Comparison of ENCODE assay signal across 15 mouse cellular contexts in genomic region chr11:84676377-84677078, GRCm38 (mm10).
DNase-seq lines count a peak whose midpoint lies in the region; ATAC-seq lines count a peak whose summit lies in the region.
"Had no signal": no experiment of that assay in that cellular context is flagged by ENCODE, and none has a peak within 500 bp of the region (broad histone marks: within the 10 kb centered on the region; RNA-seq: fewer than 3 reads in every experiment).

No protein-coding gene starts in this region.

- no peak overlapping the region for H3K9ac ChIP-seq in lung, embryonic 15.5 days
- no peak overlapping the region for H3K9ac ChIP-seq in forebrain, embryonic 14.5 days (ENCODE audit: low read length)
- no peak overlapping the region for H3K9ac ChIP-seq in midbrain, embryonic 13.5 days (replicated peaks)
- H3K9ac ChIP-seq: liver, embryonic 15.5 days had no signal

- H3K4me2 ChIP-seq in lung, embryonic 15.5 days, result no peak overlapping the region
- no peak overlapping the region for H3K4me2 ChIP-seq in forebrain, embryonic 14.5 days (ENCODE audit: low read length)
- H3K4me2 ChIP-seq in midbrain, embryonic 13.5 days (replicated peaks), result no peak overlapping the region
- H3K4me2 ChIP-seq: liver, embryonic 15.5 days had no signal

- H3K9me3 ChIP-seq in lung, embryonic 15.5 days, result no peaks in the 10 kb centered on the region
- no peaks in the 10 kb centered on the region for H3K9me3 ChIP-seq in forebrain, embryonic 14.5 days (replicated peaks; ENCODE audit: control insufficient read depth, low read length)
- no peaks in the 10 kb centered on the region for H3K9me3 ChIP-seq in midbrain, embryonic 13.5 days
- H3K9me3 ChIP-seq in limb, embryonic 10.5 days (replicated peaks), result no peaks in the 10 kb centered on the region
- H3K9me3 ChIP-seq: liver, embryonic 15.5 days had no signal

- H3K36me3 ChIP-seq in lung, embryonic 15.5 days, result no peaks in the 10 kb centered on the region
- H3K36me3 ChIP-seq in forebrain, embryonic 14.5 days (ENCODE audit: control insufficient read depth, insufficient read depth, low read length), result no peaks in the 10 kb centered on the region
- H3K36me3 ChIP-seq in midbrain, embryonic 13.5 days, result no peaks in the 10 kb centered on the region
- no peaks in the 10 kb centered on the region for H3K36me3 ChIP-seq in limb, embryonic 10.5 days
- H3K36me3 ChIP-seq: liver, embryonic 15.5 days had no signal

- H3K27ac ChIP-seq in lung, embryonic 15.5 days, result no peak overlapping the region
- no peak overlapping the region for H3K27ac ChIP-seq in forebrain, embryonic 14.5 days (ENCODE audit: low read depth, low read length)
- H3K27ac ChIP-seq in midbrain, embryonic 13.5 days, result peak overlapping the region; percentile 51
- H3K27ac ChIP-seq in limb, embryonic 10.5 days, result no peak overlapping the region
- H3K27ac ChIP-seq: gastrocnemius, adult 2 months; liver, embryonic 15.5 days had no signal

- 50% methylated on average over 18 of the region's 18 CpGs for WGBS in lung, embryonic 15.5 days
- 4% methylated on average over 18 of the region's 18 CpGs for WGBS in forebrain, embryonic 14.5 days
- 6% methylated on average over 18 of the region's 18 CpGs for WGBS in midbrain, embryonic 13.5 days
- WGBS in limb, embryonic 10.5 days, result 30% methylated on average over 18 of the region's 18 CpGs

- no peaks in the 10 kb centered on the region for H3K27me3 ChIP-seq in lung, embryonic 15.5 days
- H3K27me3 ChIP-seq in forebrain, embryonic 14.5 days (replicated peaks; ENCODE audit: control insufficient read depth, insufficient read depth, low read length), result peaks cover 4% of the 10 kb centered on the region; the same call in 1 of the 2 replicates
- H3K27me3 ChIP-seq in midbrain, embryonic 13.5 days, result peaks cover 73% of the 10 kb centered on the region
- peaks cover 57% of the 10 kb centered on the region for H3K27me3 ChIP-seq in limb, embryonic 10.5 days (ENCODE audit: low read depth, poor library complexity, severe bottlenecking)

- no peak for DNase-seq in lung, postnatal 36 days
- no peak for DNase-seq in forebrain, embryonic 14.5 days (ENCODE audit: low spot score)
- DNase-seq in cerebellum, postnatal 14 days, result no peak
- no peak for DNase-seq in right cerebral cortex, adult 2 months (ENCODE audit: low spot score in 2 of 2)
- DNase-seq in limb, embryonic 10.5 days (ENCODE audit: low spot score), result no peak
- DNase-seq: adrenal gland, postnatal 36 days; gastrocnemius, adult 2 months; heart, adult 18-20 months; kidney, postnatal 14 days had no signal

- no peak overlapping the region for H3K4me3 ChIP-seq in lung, embryonic 15.5 days
- H3K4me3 ChIP-seq in forebrain, embryonic 14.5 days (ENCODE audit: low read depth, low read length), result no peak overlapping the region
- H3K4me3 ChIP-seq in midbrain, embryonic 13.5 days (replicated peaks), result no peak overlapping the region
- no peak overlapping the region for H3K4me3 ChIP-seq in limb, embryonic 10.5 days
- H3K4me3 ChIP-seq: erythroblast, embryonic 14.5 days; gastrocnemius, adult 2 months; liver, embryonic 15.5 days; myocyte had no signal

- ATAC-seq in lung, embryonic 15.5 days (ENCODE audit: borderline replicate concordance, extremely low read depth, low FRiP score, low TSS enrichment), result 0 out of 2 replicates have a peak, but pooled peaks have one; percentile 19
- ATAC-seq in forebrain, embryonic 14.5 days, result peak; percentile 37; the same call in 1 of the 2 replicates
- peak; percentile 91 for ATAC-seq in midbrain, embryonic 13.5 days
- ATAC-seq: intestine, embryonic 16.5 days had no signal

- no peaks in the 10 kb centered on the region for H3K4me1 ChIP-seq in lung, embryonic 15.5 days
- no peaks in the 10 kb centered on the region for H3K4me1 ChIP-seq in forebrain, embryonic 14.5 days (ENCODE audit: control insufficient read depth, insufficient read depth, low read length)
- peaks cover 12% of the 10 kb centered on the region for H3K4me1 ChIP-seq in midbrain, embryonic 13.5 days (replicated peaks)
- H3K4me1 ChIP-seq in limb, embryonic 10.5 days, result peaks cover 14% of the 10 kb centered on the region
- H3K4me1 ChIP-seq: liver, embryonic 15.5 days had no signal

Comparison
In these comparisons a context has a peak if more than half of its experiments do, and no peak if none do; other contexts are left out.
1. ATAC-seq: peak in every context shown above with its lines; median percentile 91 in midbrain, embryonic 13.5 days; 37 in forebrain, embryonic 14.5 days; 19 in lung, embryonic 15.5 days.